Mouse (Mus musculus): ENCODE data around the gene Klk14.

- no peak for TF ChIP-seq CTCF (IDR thresholded peaks at IDR 0.05; ENCODE audit: low read depth, low read length)
- no peak for TF ChIP-seq POLR2A (IDR thresholded peaks at IDR 0.05; ENCODE audit: borderline replicate concordance, low read depth, low read length)
These were observed 37.5 kb upstream of the Klk14 start for GRCm38 (mm10) chr7:43652683-43653082.
